Mouse (Mus musculus): ENCODE results near the gene Spag7.

The Spag7 gene

GRCm38 (mm10) chr11:70681170-70681569 lies 12.0 kb upstream of the Spag7 start:
- DNase-seq (ENCODE audit: low spot score) = no peak

DNA sequence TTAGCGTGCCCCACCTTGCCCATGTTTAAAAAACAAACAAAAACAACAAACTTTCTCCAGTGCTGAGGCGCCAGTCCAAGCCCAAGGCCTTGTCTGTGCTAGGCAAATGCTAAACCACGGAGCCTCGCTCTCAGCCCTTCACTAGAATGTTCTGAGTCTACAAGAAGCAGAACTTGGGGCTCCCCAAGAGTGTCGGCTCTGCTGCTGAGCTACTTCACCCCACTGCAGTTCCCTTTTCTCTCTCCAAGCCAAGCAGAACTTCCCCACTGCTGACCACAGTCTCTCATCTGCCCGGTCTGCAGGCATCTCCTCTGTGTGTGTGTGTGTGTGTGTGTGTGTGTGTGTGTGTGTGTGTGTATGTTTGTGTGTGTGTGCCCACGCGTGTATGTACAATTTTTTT lies 10.7 kb upstream of the Spag7 start:
- no peak for DNase-seq (ENCODE audit: low spot score)

DNA sequence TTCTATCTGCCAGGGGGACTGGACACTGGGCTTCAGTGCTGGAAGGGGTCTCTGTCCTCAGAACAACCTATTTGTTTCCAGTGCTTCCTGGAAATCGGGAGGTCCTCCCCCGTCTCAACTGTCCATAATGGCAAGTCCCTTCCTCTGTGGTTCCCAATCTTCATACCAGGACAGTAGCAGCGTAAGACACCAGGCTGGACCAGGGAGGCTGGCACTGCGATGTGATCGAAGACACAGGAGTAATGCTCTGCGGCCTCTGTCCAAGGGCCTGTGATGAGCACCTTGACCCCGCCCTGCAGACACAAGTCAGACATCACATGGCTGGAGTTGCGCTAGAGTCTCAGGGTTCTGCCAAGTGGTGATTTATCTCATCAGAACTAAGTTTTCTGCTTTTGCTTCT lies 10.1 kb upstream of the Spag7 start:
- DNase-seq (ENCODE audit: low spot score) = no peak

DNA sequence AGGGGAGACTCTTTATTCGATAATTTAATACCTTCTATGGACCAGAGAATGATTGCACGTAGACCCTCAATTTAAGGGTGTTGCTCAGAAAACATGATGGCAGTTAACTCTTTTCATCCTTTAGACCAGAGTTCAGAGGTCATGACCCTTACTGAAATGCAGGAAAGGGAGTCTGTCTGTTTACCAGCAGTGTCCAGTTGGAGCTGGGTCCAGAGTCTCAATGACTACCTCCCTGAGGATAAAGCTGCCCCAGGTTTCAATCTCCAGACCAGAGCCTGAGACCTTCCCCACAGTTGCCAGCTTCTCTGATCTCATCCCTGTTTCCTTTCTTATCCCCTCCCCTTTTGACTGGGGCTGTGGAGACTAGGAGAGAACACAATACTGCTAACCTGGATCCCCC lies 9.4 kb upstream of the Spag7 start:
- DNase-seq (ENCODE audit: low spot score) = no peak

DNA sequence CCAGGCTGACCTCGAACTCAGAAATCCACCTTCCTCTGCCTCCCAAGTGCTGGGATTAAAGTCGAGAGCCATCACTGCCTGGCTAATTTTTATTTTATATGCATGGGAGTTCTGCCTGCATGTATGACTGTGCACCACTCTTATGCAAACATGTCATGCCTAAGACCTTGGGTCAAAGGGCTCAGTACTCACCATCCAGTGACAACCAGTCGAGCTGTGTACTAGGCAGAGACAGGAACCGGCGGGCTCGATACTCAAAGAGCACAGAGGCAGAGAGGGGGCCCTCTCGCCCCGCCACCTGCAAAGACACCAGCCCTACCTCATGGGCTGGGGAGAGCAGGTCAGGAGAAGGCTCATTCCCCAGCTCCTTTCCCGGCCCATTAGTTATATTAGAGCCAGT lies 8.9 kb upstream of the Spag7 start:
- DNase-seq (ENCODE audit: low spot score) = no peak

- no peak for DNase-seq (ENCODE audit: low spot score)
These were observed 5.3 kb upstream of the Spag7 start for GRCm38 (mm10) chr11:70674501-70674900.

GRCm38 (mm10) chr11:70674014-70674413 lies 4.8 kb upstream of the Spag7 start:
- DNase-seq (ENCODE audit: low spot score) = no peak

DNA sequence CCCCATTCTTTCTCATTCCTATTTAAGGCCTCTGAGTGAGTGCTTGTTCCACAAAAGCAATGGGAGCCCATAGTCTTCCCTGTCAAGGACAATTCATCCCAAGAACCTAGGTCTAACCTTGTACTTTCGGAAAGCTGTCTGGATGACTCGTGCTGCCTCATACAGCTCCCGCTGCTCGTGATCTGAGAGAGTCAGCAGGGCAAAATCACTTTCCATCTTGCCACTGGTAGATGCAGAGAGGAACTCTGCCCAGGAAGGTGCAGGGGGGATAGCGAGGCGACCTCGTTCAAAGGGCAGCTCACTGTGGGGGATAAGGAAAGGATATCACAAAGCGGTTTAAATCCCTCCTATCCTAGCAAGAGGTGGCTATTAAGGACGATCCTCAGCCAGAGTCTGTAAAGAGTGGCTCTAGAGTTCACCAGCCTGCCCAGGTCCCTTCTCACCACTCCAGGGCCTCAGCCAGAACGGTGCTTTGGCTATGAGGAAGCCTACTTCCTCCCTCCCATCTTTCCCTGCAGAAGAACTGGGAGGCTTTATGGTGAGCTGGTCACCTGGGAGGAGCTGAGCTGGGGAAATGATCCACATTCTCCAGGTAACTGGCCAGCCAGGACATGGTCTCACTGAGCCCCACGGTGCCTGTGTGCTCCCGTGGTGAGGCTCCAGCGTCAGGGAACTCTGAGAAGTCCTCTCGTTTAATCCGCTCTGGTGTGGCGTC lies 2.3 kb upstream of the Spag7 start:
- no peak for DNase-seq (ENCODE audit: low spot score)

DNA sequence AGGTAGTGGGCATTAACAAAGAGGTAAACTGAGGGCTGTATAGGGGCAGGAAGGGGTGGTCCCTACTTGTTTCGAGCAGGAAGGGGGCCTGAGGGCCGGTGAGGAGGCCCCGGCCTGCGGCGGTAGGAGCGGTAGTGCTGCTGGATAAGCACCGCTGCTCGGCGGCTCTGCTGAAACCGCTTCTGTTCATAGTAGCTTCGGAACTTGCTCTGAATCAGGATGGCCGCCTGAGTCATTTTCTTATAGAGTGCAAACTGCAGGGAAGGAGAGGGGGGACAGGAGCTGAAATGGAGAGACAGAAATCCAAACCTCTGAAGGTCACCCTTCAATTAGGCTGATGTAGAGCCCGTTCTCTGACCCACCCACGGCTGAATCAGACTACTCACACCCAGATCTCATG lies 1.3 kb upstream of the Spag7 start:
- DNase-seq (ENCODE audit: low spot score) = no peak

DNA sequence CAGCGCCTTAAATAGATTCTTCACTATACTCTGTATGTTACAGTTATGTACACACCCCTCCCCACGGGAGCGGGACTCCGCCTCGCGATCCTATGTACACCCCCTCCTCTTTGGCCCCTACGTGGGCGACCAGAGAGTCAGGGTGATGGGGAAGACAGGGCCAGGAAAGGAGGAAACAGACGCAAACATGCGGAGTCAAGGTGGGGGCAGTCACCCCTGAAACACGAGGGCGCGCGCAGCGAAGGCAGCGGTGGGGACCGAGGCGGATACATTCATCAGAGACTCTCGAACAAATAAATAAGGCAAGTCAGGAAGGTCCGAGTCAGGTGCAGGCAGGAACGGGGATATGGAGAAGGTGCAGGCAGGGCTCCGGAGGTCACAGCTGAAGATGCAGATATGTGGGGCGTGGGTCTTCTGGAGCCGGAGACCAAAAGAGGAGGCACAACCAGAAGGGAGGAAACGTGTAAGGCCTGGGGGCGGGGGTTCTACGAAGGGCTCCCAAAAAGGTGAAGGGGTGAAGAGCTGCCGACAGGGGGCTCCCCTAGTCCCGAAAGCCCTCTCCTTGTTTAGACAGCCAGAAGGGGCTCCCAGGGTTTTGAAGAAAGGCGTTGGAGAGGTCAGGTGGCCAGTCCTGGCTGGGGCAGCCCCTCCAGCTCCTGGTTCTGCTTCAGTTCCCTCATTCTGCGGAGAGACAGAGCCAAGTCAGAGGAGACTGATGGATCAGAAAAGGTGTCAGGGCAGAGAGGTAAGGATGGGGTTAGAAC lies 548 bp upstream of the Spag7 start:
- DNase-seq (ENCODE audit: low spot score) = no peak

- DNase-seq (ENCODE audit: low spot score) = no peak
These were observed 863 bp downstream of the Spag7 start for GRCm38 (mm10) chr11:70668335-70668770.

- DNase-seq (ENCODE audit: low spot score) = no peak
These were observed 1.7 kb downstream of the Spag7 start for GRCm38 (mm10) chr11:70667271-70668150.

DNA sequence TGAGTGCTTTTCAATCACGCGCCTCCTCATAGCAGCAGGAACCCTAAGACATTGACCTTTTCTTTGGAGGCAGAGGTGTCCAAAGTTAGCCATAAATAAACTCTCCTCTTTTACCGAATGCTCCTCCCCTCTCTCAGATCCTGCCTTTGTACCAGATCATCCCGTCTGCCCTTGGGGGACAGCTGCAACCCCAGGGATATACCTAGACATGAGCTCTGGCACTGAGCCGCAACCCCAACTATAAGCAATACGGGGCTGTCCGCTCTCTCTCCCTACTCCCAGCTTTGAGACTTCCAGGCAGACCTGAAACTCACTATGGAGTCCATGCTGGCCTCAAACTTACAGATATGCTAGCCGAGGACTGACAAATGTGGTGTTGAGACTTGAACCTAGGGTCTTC lies 2.5 kb downstream of the Spag7 start:
- no peak for DNase-seq (ENCODE audit: low spot score)

DNA sequence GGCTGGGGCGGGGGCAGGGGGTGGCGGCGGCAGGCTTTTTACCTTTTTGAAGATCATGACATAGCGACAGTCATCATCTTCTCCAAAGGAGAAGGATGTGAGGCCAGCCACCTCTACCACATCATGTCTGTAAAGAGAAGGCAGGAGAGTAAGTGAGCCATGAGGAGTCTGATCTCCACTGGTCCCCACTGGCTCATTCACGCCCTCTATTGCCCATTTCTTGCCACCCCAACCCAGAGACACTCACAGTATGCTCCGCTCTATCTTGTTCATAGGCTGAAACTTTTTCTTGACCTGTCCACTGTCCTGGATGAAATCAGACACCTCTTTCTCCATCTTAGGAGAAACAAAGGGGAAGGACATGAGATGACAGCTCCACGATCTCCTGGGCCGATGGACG lies 4.5 kb downstream of the Spag7 start:
- DNase-seq (ENCODE audit: low spot score) = no peak

GRCm38 (mm10) chr11:70663957-70664356 lies 5.3 kb downstream of the Spag7 start:
- DNase-seq (ENCODE audit: low spot score) = no peak

GRCm38 (mm10) chr11:70663101-70663500 lies 6.1 kb downstream of the Spag7 start:
- no peak for DNase-seq (ENCODE audit: low spot score)

GRCm38 (mm10) chr11:70660571-70660970 lies 8.6 kb downstream of the Spag7 start:
- DNase-seq (ENCODE audit: low spot score) = no peak

DNA sequence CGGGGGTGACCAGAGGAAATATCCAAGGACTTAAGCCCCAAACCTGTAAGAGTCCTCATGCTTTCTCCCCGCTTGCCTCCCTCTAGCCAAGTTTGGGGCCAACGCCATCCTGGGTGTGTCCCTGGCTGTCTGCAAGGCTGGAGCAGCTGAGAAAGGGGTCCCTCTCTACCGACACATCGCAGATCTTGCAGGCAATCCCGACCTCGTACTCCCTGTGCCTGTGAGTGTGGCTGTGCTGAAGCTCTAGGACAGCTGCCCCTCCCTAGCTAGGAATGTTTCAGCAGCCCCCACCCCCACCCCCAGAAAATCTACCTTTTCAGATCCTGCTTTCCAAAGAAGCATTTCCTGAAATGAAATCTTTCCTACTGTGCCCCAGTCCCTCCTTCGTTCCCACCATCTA lies 10.3 kb downstream of the Spag7 start:
- no peak for DNase-seq (ENCODE audit: low spot score)

DNA sequence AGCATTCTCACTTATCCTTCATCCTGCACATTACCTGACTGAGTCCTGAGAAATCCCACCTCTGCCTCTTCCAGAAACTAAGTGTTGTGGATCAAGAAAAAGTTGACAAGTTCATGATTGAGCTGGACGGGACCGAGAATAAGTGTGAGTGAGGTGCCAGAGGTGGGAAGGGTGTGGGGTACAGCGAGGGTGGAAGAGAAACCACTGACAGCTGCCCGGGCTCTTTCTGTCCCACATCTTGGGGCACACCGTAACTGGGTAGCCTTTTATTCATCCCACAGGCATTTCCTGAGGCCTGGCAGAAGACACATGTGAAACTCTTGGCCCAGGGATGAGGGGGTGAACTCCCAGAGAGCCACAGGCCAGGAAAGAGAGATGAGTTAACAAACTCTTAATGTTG lies 10.7 kb downstream of the Spag7 start:
- DNase-seq (ENCODE audit: low spot score) = no peak

- DNase-seq (ENCODE audit: low spot score) = no peak
These were observed 11.2 kb downstream of the Spag7 start for GRCm38 (mm10) chr11:70657991-70658390.

DNA sequence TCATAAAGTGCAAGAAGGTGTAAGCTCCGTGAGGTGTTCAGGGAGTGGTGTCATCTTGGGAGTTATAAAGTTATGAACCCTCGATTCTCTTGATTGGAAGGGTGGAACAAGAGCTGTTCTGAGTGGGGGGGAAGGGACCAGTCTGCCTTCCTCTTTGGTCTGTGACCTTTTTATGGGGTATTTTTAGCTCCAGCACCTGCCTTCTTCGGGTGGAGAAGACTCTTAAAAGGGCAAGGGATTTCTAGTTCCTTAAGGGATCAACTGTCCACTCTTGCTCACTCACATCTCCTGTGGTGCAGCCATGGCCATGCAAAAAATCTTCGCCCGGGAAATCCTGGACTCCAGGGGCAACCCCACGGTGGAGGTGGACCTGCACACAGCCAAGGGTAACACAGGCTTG lies 11.6 kb downstream of the Spag7 start:
- no peak for DNase-seq (ENCODE audit: low spot score)

DNA sequence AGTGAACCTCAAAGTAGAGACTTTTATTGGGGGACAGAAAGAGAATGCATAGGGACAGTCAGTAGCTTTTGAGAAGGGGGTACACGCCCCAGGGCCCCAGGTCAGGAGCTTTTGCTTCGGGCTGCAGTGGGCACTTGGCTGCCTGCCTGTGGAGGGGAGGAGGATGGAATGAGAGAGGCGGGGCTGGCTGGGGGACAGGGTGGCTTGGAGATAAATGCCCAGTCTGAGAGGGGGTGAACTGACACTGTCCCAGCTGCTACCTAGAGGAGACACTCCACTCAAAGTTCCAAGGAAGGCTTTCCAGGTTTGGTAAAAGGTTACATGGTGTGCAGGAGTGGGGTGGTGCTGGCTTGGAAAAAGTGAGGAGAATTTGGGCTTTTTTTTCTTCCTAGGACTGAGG lies 12.3 kb downstream of the Spag7 start, which contains the start of gene Eno3:
Gene Eno3 (plus strand): TSS at position 239 of the 400 bp plus-strand sequence.
- DNase-seq (ENCODE audit: low spot score) = no peak

All from urinary bladder, postnatal 10 days (tissue).